Mouse (Mus musculus) kidney, adult 8-10 months (tissue): ENCODE measurements at regions not wholly inside any gene's neighbourhood (a gene's known extent, or its start where the extent isn't known, plus 50 kb on each side); places are given as distances from the start of the nearest gene placed in this dataset.
"Not testable (repeated sequence)": the region's sequence is repeated elsewhere in the genome, so short reads cannot be mapped to it uniquely, and the experiment has no call there.

Source experiments
- DNase-seq, 2 experiments: peaks; one replicate each; pipeline ENCODE4 v3.0.0; 2022

DNA sequence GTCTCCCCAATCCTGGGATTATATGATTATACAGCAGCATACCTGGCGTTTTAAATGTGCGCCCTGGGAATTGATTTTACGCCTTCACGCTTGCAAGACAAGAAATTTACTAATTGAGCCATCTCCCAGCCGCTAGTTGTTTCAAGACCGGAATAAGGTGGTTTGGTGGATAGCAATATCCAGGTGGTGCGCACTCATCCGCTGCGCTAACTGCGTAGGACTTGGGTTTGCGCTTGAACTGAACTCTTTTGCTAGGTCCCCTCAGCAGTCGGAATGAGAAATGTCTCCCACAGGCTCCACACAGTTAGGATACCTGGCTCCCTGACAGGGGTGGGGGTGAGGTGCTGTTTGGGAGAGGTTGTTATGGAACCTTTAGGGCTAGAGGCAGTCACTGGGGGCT, 136.4 kb upstream of the Rybp start:
- no peak for DNase-seq

DNA sequence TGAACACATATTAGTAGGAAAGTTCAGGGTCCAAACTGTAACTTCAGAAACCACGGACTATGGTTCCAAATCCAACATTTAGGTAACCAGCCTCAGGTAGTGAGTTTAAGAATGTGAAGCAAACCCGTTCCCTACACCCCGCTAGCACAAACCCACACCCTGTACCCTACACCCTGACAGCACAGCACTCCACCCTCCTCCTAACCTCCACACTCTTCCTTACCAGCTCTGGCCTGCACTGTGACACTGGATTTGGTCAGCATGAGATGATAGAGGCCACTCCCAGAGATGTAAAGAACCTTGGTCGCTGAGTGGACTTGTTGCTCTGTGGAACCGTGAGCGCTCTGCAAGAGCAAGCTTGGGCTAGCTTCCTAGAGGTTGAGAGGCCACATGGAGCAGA, 135.3 kb upstream of the Rybp start:
- DNase-seq = no peak

DNA sequence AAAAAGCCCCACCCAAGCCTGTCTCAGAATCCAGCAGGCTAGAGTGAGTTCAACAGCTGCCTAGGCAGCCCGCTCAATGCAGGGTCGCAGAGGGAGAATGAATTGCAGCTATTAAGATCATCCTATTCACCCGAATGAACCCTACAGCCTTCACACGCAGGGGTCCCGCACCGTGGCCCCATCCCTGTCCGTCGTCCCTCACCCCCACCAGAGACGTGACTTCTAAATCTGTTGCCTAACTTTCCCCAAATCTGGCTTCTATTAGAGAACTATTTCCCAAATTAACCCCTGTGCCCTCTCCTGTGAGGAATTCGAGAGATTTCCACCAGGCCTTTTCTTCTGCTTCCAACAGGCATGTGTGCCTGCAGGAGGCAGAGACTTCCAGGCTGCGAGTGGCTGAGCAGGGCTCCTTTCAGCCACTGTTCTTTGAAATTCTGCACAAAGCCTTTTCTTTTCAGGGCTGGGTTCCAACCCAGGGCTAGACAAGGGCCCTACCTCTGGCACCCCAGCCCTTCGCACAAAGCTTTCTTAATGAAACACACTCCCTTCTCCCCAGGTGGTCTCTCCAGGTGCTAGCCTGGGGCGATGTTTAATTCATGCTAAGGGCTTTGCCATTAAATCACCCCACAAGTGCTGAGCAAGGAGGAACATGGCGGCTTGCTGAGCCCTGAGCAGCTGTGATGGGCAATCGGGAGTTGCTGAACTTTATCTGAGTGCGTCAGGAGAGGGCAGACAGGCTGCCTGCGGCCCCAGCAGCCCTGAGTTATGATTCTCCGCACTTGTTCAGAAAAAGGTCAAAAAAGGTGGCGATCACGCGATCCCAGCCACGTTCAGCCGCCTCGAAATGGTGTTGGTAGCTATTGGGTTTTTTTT, 134.7 kb upstream of the Rybp start:
- no peak for DNase-seq

DNA sequence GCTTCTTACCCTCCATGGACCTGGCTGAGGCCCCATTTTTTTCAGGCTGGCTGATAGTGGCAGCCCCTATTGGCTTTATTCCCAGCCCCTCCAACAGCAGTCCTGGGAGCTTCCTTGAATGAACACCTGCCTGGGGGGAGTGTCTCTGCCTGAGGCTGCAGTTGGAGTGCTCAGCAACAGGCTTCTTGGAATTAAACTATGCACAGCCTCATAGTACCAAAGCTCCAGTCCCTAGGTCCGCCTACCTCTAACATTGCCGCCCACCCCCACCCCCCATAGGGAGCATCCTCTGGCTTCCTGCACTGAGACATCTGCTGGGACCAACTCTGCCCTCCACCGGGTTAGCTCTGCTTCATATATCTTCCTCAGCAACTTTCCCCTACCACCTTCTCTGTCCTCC, 133.3 kb upstream of the Rybp start:
- DNase-seq = no peak

DNA sequence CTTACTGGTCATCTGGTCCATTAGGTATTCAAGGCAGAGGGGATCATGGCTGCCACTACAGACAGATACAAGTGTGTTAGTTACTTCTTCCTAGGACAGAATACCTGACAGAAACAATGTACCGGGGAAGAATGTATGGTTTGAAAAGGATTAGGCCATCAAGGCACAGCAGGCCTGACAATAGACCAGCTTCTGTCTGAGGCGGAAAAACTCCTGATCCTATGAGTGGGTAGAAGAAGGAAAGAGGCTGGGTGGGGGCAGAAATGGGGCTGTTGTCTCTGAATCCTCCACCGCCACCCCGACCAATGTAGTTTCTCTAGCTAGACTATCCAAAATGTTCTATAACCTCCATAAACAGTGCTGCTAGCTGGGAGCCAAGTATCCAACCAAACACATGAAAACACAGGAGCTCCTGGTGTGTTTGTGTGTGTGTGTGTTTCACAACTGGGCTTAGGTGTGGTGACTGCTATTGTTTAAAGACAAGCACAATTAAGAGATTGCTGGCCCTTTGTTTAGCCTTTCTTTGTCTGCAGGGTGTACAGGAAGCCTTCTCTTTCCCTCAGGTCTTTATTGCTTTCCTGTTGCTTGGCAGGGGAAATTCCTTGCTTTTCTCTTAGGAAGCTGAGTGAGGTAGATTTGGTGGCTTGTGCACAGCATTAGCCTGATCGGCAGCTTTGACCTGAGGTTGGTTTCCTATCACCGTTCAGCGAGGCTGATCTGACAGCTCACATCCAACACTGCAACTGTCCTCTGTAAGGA, 132.7 kb upstream of the Rybp start:
- no peak for DNase-seq

DNA sequence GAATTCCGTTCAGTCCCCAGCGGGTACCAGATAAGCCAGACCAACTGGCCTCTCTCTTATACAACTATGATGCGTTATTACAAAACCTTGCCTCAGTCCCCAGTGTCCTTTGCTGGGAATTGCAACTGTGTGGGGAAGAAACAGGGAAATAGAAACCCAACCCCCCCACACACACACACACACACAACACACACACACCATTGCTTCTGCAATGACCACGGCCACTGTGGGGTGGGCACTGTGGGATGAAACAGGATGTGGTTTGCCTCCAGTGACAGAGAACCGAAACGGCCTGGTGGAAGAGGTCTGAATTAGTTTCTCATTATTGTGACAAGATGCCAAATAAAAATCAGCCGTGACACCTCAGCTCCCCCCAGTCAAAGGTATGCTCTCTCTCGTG, 128.8 kb upstream of the Rybp start:
- DNase-seq = no peak

DNA sequence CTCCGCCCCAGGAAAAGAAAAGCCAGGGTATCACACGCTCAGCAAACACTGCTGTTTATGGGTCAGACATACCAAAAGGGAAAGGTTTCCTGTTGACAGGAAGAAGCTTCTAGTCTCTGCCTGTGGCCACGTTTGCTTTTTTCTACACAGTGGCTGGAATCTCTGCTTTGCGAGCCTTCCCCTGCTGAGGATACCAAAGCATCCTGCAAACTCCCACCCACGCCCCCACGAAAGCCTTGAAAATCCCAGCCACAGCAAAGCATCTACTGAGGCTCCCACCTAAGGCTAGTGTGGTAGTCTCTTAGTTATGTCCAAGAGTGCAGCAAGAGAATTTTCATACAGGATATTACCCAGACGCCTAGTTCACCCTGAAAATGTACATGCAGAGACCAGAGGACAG, 128.2 kb upstream of the Rybp start:
- no peak for DNase-seq

DNA sequence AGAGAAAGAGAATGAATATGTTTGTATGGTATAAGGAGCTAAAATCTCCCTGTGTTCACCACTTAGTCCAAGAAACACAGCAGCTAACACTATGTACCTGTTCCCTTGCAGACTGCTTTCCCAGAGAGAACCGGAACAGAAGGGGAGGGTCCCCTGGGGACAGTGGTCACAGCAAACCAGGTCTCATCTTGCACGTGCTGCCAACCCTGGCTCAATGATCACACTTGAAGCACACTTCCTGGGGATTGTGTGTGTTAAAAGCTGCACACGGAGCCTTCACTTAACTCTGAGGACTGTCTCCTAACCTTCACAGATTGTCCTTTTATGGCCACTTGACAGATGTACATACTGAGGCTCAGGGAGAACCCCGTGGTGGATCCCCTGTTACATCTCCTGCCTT, 127.6 kb upstream of the Rybp start:
- DNase-seq = no peak

DNA sequence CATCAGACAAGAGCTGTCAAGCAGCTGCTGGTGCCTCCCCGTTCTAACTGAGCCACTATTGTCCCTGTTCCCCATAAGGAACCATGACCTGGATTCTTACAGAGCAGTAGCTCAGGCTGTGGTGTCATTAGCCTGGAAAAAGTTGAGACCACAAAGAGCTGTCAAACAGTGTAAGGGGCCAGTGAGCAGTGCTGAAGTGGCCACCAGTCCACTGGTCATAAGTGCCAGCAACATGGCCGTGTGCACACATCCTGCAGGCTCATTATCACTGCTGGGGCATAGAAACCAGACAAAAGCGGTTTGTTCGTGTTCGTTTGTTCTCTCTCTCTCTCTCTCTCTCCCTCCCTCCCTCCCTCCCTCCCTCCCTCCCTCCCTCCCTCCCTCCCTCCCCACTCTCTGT, 125.2 kb upstream of the Rybp start:
- no peak for DNase-seq

DNA sequence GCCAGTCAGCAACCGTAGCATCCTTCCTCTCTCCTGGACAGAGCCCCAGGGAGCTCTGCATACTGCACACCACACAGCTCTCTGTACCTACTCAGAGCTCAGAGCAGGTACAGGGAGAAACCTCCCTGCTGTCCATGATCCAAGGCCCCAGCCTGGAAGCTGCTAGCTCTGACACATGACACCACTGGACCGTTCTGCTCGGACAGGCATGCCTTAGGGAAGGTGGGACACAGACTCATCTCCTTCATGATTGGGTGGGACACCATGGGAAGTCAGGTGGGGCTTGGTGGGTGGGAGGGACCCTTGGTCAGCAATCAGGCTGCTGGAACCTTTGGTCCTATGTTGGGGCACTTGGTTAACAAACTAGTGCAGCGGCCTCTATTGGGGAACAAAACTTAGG, 124.7 kb upstream of the Rybp start:
- DNase-seq = no peak

DNA sequence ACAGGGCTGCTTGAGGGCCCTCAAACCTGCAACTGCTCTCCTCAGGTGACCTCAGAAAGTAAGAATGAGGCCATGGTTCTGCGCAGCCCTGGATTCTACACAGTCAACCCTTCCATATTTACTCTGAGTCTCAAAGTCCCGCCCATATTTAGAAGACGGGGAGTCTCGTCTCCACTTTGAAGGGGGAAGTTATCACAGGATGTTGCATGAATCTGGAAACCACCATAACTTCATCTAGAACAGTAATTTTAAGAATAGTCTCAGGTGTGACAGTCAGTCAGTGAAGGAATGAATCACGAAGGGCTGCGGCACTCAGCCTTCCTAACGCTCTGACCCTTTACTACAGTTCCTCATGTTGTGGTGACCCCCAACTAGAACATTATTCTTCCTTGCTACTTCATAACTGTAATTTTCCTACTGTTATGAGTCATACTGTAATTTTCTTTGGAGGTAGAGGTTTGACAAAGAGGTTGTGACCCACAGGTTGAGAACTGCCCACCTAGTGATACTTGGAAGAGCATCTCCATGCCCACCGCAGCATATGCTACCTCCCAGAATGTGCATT, 122.9 kb upstream of the Rybp start:
- no peak for DNase-seq

DNA sequence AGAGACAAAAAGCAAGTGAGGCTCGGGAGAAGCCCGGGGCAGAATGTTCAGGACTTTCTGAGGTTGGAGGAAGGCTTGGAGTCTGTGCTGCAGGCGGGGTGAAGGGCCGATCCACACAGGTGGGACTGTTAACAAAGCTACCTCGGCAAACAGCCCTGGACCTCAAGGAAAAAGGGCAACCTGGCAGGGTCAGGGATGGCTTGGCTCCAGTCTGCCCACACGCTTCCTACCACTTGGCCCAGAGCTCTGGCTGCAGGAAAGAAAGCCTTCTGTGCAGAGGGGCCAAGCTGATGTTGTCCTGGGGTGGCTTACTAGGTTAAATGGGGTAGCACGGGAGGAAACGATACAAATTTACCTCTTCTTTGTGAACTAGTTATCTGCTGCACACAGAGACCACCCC, 121.5 kb upstream of the Rybp start:
- DNase-seq = no peak

DNA sequence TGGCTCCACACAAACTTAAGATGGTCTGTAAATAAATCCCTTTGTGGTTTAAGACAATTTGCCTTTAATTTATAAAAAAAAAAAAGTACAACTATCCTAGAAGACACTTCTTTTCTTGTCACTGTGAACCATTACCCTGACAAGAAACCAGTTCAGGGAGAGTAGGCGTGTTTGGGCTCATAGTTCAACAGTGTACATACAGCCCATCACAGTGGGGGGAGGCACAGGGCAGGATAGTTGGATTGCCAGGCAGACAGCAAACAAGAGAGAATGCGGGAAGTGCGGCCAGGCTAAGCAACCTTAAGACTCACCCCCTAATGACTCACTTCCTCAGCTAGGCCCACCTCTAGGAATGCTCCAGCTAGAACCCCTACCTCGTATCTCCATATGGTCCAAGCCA, 119.2 kb upstream of the Rybp start:
- no peak for DNase-seq

DNA sequence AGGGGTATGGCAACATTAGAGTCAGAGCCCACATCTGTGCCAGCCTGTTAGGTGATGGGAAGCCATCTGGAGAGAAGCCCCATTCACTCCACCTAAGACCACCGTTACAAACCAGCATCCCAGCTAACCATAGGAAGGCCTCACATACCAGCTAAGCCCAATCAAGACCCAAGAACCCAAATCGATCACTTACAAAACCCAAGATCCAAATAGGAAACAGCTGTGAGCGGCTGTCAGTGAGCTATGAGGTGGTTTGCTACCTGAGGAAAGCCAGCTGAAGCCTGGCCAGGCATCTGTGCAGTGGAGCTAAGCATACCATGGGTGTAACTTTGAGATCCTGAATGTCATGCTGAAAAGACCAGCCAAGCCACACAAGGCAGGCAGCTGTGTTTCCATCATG, 116.9 kb upstream of the Rybp start:
- no peak for DNase-seq

DNA sequence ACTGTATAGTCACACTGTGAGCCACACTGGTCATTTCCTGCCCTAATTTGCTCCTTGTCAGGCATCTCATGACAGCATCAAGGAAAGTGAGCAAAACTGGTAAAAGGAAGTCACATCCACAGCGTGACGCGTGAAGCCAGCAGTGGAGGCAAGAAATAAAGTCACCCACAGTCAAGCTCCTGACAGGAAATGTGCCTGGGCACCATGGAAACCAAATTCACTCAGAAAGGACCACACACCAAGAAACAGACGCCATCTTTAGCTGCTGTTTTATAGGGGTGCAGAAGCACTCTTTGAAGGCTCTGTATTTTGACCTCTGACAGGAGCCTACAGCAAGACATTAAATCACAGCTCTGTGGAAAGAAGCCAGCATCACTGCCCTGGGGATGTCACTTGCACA, 115.4 kb upstream of the Rybp start:
- no peak for DNase-seq

DNA sequence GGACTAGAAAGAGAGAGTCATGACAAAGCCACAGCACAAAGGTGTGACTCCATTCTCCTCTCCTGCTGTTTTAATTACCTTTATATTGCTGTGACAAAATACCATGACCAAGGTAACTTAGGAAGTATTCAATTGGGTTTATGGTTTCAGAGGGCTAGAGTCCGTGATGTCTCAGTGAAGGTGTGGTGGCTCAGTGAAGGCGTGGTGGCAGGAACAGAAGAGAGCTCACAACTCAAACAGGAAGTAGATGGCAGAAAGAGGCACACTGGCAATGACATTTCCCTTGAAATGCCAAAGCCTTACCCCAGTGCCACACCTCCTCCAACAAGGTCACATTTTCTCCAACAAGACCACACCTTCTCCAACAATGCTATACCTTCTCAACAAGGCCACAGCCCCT, 114.4 kb upstream of the Rybp start:
- DNase-seq = no peak

DNA sequence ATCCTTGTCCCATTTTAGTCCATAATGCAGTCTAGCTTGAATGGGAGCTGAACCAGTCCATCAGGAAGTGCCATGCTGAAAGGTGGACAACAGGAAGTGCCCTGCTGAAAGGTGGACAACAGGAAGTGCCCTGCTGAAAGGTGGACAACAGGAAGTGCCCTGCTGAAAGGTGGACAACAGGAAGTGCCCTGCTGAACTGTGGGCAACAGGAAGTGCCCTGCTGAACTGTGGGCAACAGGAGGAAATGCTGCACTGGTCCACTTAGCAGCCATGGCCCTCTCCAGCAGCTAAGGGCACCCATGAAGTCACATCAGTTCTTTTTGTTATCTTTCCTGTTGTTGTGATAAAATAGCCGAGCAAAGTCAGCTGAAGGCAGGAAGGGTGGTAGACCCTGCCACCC, 112.1 kb upstream of the Rybp start:
- not testable (repeated sequence) for DNase-seq

DNA sequence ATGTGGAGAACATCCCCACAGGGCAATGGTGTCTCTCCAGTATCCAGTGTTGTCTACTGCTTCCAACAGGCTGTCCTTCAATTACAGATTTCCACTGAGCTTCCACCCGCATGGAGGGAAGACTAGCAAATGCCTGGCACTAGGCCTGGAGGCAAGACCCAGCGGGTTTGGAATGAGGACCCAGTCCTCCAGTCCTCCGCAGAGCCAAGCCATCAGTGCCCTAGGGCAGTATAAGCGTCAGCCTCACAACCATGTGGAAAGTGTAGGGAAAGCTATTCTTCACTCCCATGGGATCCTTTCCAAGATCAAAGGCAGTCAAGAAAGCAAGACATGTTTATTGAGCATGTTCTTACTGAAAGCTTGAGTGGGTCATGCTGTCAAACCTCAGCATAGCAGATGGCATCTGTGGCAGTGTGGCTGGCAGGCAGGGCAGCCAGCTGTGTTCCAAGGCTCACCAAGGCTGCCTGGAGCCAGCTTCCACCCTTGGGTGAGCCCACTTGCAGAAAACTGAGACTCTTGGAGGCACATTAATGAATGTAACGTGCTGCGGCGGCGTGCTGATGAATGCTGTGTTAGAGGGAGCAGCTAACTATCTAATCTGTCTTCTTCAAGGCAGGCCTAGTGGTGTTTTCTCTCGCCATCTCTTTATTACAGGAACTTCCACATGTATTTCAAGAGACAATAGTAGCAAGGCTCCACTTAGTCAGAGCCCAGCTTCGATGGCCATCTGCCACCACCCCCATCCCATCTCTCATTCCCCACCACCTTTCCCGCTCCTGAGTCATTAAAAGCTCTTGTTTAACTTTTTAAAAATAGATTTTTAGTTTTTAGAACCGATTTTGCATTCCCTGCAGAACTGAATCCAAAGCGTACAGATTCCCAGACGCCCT, 109.3 kb upstream of the Rybp start:
- DNase-seq = no peak

DNA sequence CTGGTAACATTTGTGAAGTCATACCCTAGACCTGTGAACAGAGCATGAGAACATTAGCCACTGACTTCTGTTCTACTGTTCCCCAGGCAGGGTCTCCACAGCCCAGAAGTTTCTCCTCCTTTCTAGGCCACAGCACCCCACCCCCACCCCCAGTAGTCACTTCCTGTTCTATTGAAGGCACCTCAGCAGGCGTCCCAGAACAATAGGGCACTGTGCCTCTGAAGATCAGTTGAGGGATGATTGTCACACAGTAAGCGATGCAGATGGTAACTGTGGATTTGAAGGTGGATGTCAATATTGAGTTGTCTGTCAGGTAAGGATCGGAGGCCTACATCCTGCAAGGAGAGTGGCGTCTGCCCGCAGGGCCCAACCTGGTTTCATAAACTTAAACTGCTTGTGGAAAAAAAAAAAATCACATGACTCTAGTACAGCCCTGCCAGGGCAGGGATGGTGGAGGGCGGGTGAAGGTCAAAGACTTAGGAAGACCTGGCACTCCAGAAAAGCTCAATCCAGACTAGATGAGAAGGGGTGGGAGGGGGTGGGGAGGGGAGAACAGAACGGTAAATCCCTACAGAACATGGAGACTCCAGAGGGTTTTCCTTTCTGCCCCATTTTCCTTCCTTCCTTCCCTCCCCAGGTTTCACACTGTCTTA, 103.1 kb upstream of the Rybp start:
- DNase-seq = no peak

DNA sequence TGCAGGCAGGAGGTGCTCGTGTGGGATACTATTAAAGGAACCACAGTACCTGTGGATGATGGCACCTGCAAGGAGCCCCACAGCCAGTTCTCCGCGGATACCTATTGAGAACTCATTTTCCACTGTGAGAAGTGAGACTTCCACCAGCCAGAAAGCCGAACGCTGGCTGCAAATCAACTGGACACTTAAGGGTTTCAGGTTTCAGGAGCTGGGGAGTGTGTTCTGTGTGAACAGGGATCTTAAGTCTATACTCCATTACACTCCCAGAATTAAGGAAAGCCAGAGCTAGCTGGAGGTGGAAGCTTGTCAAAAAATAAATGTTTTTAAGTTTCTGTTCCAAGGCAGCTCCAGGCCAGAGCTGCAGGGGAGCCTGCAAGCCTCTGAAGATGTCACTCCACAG, 99.8 kb upstream of the Rybp start:
- no peak for DNase-seq

DNA sequence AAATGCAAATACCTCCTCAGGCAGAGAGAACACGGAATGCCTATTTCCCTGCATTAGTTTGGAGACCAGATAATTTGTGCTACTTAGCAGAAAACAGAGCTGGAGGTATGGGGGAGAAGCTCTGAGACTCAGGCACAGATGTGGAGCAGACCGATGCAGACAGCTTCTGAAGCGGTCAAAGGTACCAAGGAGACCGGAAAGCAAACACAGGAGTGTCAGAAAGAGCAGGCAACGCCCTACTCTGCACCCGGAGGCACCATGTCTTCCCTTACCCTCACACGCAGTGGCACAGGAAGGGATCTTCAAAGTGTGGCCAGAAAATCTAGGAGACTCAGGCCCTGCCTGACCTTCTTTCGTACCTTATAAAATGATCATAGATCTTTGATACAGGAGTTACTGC, 98.4 kb upstream of the Rybp start:
- no peak for DNase-seq

DNA sequence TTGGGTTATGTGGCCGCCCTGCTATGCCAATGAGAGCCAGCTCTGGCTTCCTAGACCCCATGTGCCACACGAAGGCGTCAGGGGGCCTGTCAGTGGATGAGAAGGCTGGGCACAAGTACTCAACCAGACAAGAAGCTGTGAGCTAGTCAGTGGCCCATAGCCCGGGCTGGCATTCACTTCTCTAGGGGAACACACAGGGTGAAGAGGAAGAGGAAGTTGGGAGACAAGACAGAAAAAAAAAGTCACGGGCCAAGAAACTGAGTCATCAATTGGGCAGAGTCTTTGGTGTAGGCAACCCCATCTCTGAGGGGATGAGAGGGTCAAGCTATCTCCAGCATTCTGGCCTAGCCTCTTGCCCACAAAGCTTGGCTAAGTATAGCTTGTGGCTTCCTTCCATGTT, 93.8 kb upstream of the Rybp start:
- DNase-seq = no peak

DNA sequence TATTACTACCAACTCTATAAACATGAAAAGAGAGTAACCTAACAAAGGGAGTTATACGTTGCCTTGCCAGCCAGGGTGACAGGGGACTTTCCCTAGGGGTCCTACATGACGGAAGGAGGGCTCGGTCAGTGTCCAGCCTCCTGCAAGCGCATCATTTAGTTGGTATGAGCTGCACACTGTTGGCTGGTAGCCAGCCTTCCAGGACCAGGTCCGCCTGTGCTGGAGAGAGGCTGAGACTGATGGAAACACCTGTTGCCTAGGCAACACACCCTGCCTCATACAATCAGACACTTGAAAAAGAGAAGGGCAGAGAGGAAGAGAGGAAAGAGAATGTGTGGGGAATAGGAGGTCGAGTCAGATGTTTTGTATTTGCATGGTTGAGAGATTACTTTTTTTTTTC, 93.3 kb upstream of the Rybp start:
- DNase-seq = no peak
